Mouse (Mus musculus) frontal cortex, adult 2 months (tissue): ENCODE data around the gene Fcrls. TPM values are rescaled to one million over a fixed set of nuclear protein-coding genes. Genes with fewer than 3 reads are reported as not detected.

ENCODE experiments used
- DNase-seq, 2 experiments: peaks; one replicate each; pipeline ENCODE4 v3.0.0; 2022; ENCODE audit warnings: low spot score in 1 of 2; ENCODE audit errors: extremely low spot score in 1 of 2
- polyA plus RNA-seq: library from polyadenylated mRNA; depleted of rRNA; stranded (reverse); fragments of >200 nt; gene quantifications from 2 replicates; pipeline ENCODE4 v1.2.3, GENCODE M21; 2012; rRNA removed

The Fcrls gene
- 19.9 and 29.4 TPM in 2 replicates for polyA plus RNA-seq

GRCm38 (mm10) chr3:87263436-87263835 is at the start of gene Fcrls:
TSS of gene Fcrls (minus strand) at chr3:87263738.
- no peak for DNase-seq

- DNase-seq = peak in 1 of 2 experiments; percentile 10
These were observed 46.4 kb upstream of the Fcrls start for GRCm38 (mm10) chr3:87309922-87310321.

GRCm38 (mm10) chr3:87299901-87300300 is 36.4 kb upstream of the Fcrls start:
- no peak for DNase-seq

- DNase-seq = no peak
These were observed 10.8 kb upstream of the Fcrls start for GRCm38 (mm10) chr3:87274372-87274771.

- no peak for DNase-seq
These were observed 3.0 kb upstream of the Fcrls start for GRCm38 (mm10) chr3:87266581-87266980.

GRCm38 (mm10) chr3:87255239-87255638 is 8.3 kb downstream of the Fcrls start:
- DNase-seq = no peak

- peak; percentile 4 to 73 for DNase-seq
These were observed 14.0 kb downstream of the Fcrls start for GRCm38 (mm10) chr3:87249571-87249970.

- DNase-seq = peak; percentile 51 to 58
These were observed 16.2 kb downstream of the Fcrls start for GRCm38 (mm10) chr3:87247292-87247691.

GRCm38 (mm10) chr3:87243654-87244053 is 19.9 kb downstream of the Fcrls start:
- peak; percentile 28 to 84 for DNase-seq

GRCm38 (mm10) chr3:87240909-87241308 is 22.6 kb downstream of the Fcrls start:
- DNase-seq = no peak

- no peak for DNase-seq
These were observed 39.9 kb downstream of the Fcrls start for GRCm38 (mm10) chr3:87223636-87224035.

- DNase-seq = peak in 1 of 2 experiments; percentile 9
These were observed 41.2 kb downstream of the Fcrls start for GRCm38 (mm10) chr3:87222346-87222745.

- DNase-seq = no peak
These were observed 48.4 kb downstream of the Fcrls start for GRCm38 (mm10) chr3:87215176-87215575.

GRCm38 (mm10) chr3:87214221-87214864 is 49.2 kb downstream of the Fcrls start:
- peak in 1 of 2 experiments; percentile 22 for DNase-seq

GRCm38 (mm10) chr3:87206336-87207075 is 57.0 kb downstream of the Fcrls start:
- DNase-seq = no peak

Other genes starting within 250 kb of the Fcrls start
- gene Kirrel, start 89.0 kb downstream of the Fcrls start, polyA plus RNA-seq = 5.4 and 5.5 TPM in 2 replicates
- not detected in 2 replicates for gene Cd5l, start 94.1 kb upstream of the Fcrls start, polyA plus RNA-seq
- 0.50 and 0.56 TPM in 2 replicates for gene Fcrl1, start 112.6 kb upstream of the Fcrls start, polyA plus RNA-seq
- not detected in 2 replicates for gene Fcrl5, start 172.0 kb upstream of the Fcrls start, polyA plus RNA-seq